In the genomic region with DNA sequence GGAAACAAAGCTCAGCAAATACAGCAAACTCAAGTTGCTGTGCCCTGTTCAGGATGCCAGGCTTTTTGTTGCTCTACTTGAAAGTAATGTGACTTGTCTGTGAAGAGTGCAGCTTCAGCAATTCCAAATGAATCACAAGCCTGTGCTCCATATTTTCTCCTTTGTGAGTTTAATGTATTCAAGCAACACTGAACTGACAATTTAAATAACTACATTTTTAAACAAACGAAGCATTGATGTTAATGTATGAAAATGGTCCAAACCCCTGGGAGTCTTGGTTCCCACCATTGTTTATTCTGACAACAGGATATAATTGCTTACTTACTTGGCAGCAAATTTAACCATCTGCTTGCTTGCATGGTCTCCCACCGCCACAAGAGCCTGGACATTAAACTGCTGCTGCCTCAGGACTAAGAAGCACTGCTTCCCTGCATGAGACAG, we compare ENCODE assay signal across 12 mouse cellular contexts. TPM values are rescaled to one million over a fixed set of nuclear protein-coding genes. Genes with fewer than 3 reads are reported as not detected.
DNase-seq lines count a peak whose midpoint lies in the region; ATAC-seq lines count a peak whose summit lies in the region.
"Had no signal": no experiment of that assay in that cellular context is flagged by ENCODE, and none has a peak within 500 bp of the region (broad histone marks: within the 10 kb centered on the region; RNA-seq: fewer than 3 reads in every experiment).

No protein-coding gene starts in this region.

- intact Hi-C loops in gastrocnemius, postnatal 36 days (cut with DNase I) = no loop called here

- no peak for DNase-seq in frontal cortex, postnatal 25 days (ENCODE audit: low spot score in 2 of 2)
- DNase-seq in gastrocnemius, postnatal 36 days = no peak
- DNase-seq in thymus, postnatal 25 days = no peak
- DNase-seq: right cerebral cortex, postnatal 4 days had no signal

- H3K79me2 ChIP-seq in macrophage (ENCODE audit: inconsistent target) = peaks cover 32% of the 10 kb centered on the region

- H3K4me2 ChIP-seq in forebrain, embryonic 12.5 days = no peak overlapping the region
- H3K4me2 ChIP-seq in kidney, embryonic 14.5 days (replicated peaks; ENCODE audit: low read depth, low read length) = no peak overlapping the region
- H3K4me2 ChIP-seq: embryonic facial prominence, embryonic 13.5 days; heart, embryonic 12.5 days had no signal

- H3K27ac ChIP-seq in forebrain, embryonic 12.5 days = peak overlapping the region; percentile 73
- H3K27ac ChIP-seq in macrophage = peak overlapping the region; percentile 48
- H3K27ac ChIP-seq in kidney, embryonic 14.5 days (ENCODE audit: low read depth, low read length) = no peak overlapping the region
- H3K27ac ChIP-seq: embryonic facial prominence, embryonic 13.5 days had no signal

- 14% methylated on average over 2 of the region's 2 CpGs for WGBS in forebrain, embryonic 12.5 days
- 96% methylated on average over 2 of the region's 2 CpGs for WGBS in macrophage (ENCODE audit: missing documents)
- WGBS in kidney, embryonic 14.5 days = 57% methylated on average over 2 of the region's 2 CpGs

- H3K9me3 ChIP-seq in forebrain, embryonic 12.5 days = no peaks in the 10 kb centered on the region
- H3K9me3 ChIP-seq in kidney, embryonic 14.5 days (ENCODE audit: control insufficient read depth, low read length) = no peaks in the 10 kb centered on the region
- H3K9me3 ChIP-seq: embryonic facial prominence, embryonic 13.5 days; heart, embryonic 12.5 days; megakaryocyte, embryonic 14.5 days had no signal

- H3K9ac ChIP-seq in forebrain, embryonic 12.5 days = no peak overlapping the region
- H3K9ac ChIP-seq in kidney, embryonic 14.5 days (ENCODE audit: low read depth, low read length) = no peak overlapping the region
- H3K9ac ChIP-seq: embryonic facial prominence, embryonic 13.5 days; heart, embryonic 12.5 days had no signal

- H3K36me3 ChIP-seq in forebrain, embryonic 12.5 days (replicated peaks) = peaks cover 7% of the 10 kb centered on the region; the same call in 1 of the 2 replicates
- 0 out of 2 replicates have a peak, but pooled peaks cover 5% of the 10 kb centered on the region for H3K36me3 ChIP-seq in macrophage (ENCODE audit: inconsistent target)
- H3K36me3 ChIP-seq in kidney, embryonic 14.5 days (ENCODE audit: control insufficient read depth, insufficient read depth, low read length) = peaks cover 32% of the 10 kb centered on the region

- H3K4me3 ChIP-seq in forebrain, embryonic 12.5 days (replicated peaks) = no peak overlapping the region
- H3K4me3 ChIP-seq in macrophage (ENCODE audit: inconsistent target) = no peak overlapping the region
- no peak overlapping the region for H3K4me3 ChIP-seq in kidney, embryonic 14.5 days (ENCODE audit: low read length)
- H3K4me3 ChIP-seq: embryonic facial prominence, embryonic 13.5 days; heart, embryonic 12.5 days; megakaryocyte, embryonic 14.5 days had no signal

- H3K4me1 ChIP-seq in forebrain, embryonic 12.5 days = peaks cover 39% of the 10 kb centered on the region
- H3K4me1 ChIP-seq in kidney, embryonic 14.5 days (ENCODE audit: control insufficient read depth, insufficient read depth, low read length) = no peaks in the 10 kb centered on the region
- H3K4me1 ChIP-seq: embryonic facial prominence, embryonic 13.5 days; heart, embryonic 12.5 days had no signal

- no peaks in the 10 kb centered on the region for H3K27me3 ChIP-seq in forebrain, embryonic 12.5 days
- no peaks in the 10 kb centered on the region for H3K27me3 ChIP-seq in kidney, embryonic 14.5 days (ENCODE audit: control insufficient read depth, insufficient read depth, low read length)
- H3K27me3 ChIP-seq: embryonic facial prominence, embryonic 13.5 days; heart, embryonic 12.5 days; megakaryocyte, embryonic 14.5 days had no signal

- ATAC-seq in frontal cortex, adult (ENCODE audit: low TSS enrichment) = peak; percentile 59; the same call in 1 of the 2 replicates
- ATAC-seq in CD4-positive, CD25-positive, alpha-beta regulatory T cell, adult 4 months = peak; percentile 37
- peak; percentile 91 for ATAC-seq in forebrain, embryonic 12.5 days (ENCODE audit: low FRiP score)
- no peak for ATAC-seq in kidney, embryonic 14.5 days (ENCODE audit: low FRiP score, low TSS enrichment)

RNA-seq across cellular contexts. Expression of a gene that starts 12.1 kb away (rescaled TPM):
- 100 to 1,000 TPM; 150 to 165 TPM for polyA plus RNA-seq in CD4-positive, CD25-positive, alpha-beta regulatory T cell, adult 4 months (2017; shearing (Covaris generic))
- 164 and 165 TPM in 2 replicates for polyA plus RNA-seq in forebrain, embryonic 12.5 days (2016; fragmentation: Nextera tagmentation; extraction: Ambion mirVana)
- 10 to 100 TPM; 16.3 to 76.0 (median 32.1) TPM for total RNA-seq in macrophage (2018; cell fraction: chromatin; rRNA removed)
- 10 to 100 TPM; 50.4 to 90.2 (median 65.7) TPM for total RNA-seq in macrophage (2018; cell fraction: cytosol; rRNA removed)
- 10 to 100 TPM; 17.6 to 75.8 (median 31.8) TPM for total RNA-seq in macrophage (2018; cell fraction: nucleus; rRNA removed)
- 51.7 to 126 TPM (median 88.1 TPM) in 3 replicates for polyA plus RNA-seq in macrophage (2018)
- 10 to 100 TPM; 57.1 to 67.3 TPM for total RNA-seq in gastrocnemius, postnatal 36 days (2021)
- 108 and 150 TPM in 2 replicates for polyA plus RNA-seq in kidney, embryonic 14.5 days (2014; fragmentation: Nextera tagmentation; extraction: Ambion mirVana)

RNA-seq across cellular contexts. Expression of a gene that starts 45.6 kb away (rescaled TPM):
- 100 to 1,000 TPM in 1 of 2 experiments, 10 to 100 TPM in 1; 95.2 to 114 TPM for polyA plus RNA-seq in CD4-positive, CD25-positive, alpha-beta regulatory T cell, adult 4 months (2017; shearing (Covaris generic))
- polyA plus RNA-seq in forebrain, embryonic 12.5 days (2016; fragmentation: Nextera tagmentation; extraction: Ambion mirVana) = 256 and 263 TPM in 2 replicates
- 10 to 100 TPM in 17 of 26 experiments, 1 to 10 TPM in 9; 3.0 to 37.9 (median 18.3) TPM for total RNA-seq in macrophage (2018; cell fraction: chromatin; rRNA removed)
- 10 to 100 TPM; 24.7 to 56.7 (median 34.3) TPM for total RNA-seq in macrophage (2018; cell fraction: cytosol; rRNA removed)
- 100 to 1,000 TPM in 1 of 26 experiments, 10 to 100 TPM in 22, 1 to 10 TPM in 3; 9.7 to 130 (median 21.4) TPM for total RNA-seq in macrophage (2018; cell fraction: nucleus; rRNA removed)
- polyA plus RNA-seq in macrophage (2018) = 23.2 to 176 TPM (median 54.1 TPM) in 3 replicates
- total RNA-seq in gastrocnemius, postnatal 36 days (2021) = 1 to 10 TPM; 2.1 to 2.2 TPM
- polyA plus RNA-seq in kidney, embryonic 14.5 days (2014; fragmentation: Nextera tagmentation; extraction: Ambion mirVana) = 176 and 308 TPM in 2 replicates
